Mouse (Mus musculus): ENCODE measurements around the gene Cnot10.

GRCm38 (mm10) chr9:114671946-114672345 lies 32.0 kb upstream of the Cnot10 start:
- no peak for TF ChIP-seq CTCF (IDR thresholded peaks at IDR 0.05; ENCODE audit: extremely low read depth, insufficient read length, insufficient replicate concordance, low read depth, low read length)
- no peak for TF ChIP-seq POLR2A (IDR thresholded peaks at IDR 0.05; ENCODE audit: low read depth, low read length)
